Mouse (Mus musculus) lung, embryonic 16.5 days (tissue): ENCODE measurements around the gene Olfr127. TPM values are rescaled to one million over a fixed set of nuclear protein-coding genes. Genes with fewer than 3 reads are reported as not detected.
"Not testable (repeated sequence)": the region's sequence is repeated elsewhere in the genome, so short reads cannot be mapped to it uniquely, and the experiment has no call there.

Experiments used
- ATAC-seq: fragments of 200-750 bp; cut with Nextera tagmentation; 2 replicates; pipeline ENCODE4 v1.8.0; 2017; ENCODE audit warnings: low read depth, mild to moderate bottlenecking, moderate library complexity
- H3K27ac ChIP-seq: fragments of 300-500 bp; sonication (generic); 2 replicates; pipeline ENCODE4 v1.5.1; 2014; ENCODE audit warnings: mild to moderate bottlenecking, control low read depth, low read length
- H3K27me3 ChIP-seq: fragments of 300-500 bp; sonication (generic); 2 replicates; pipeline ENCODE4 v1.6.1; 2014; ENCODE audit warnings: low read depth, low read length, mixed read lengths; ENCODE audit not compliant: control insufficient read depth, insufficient read depth
- H3K36me3 ChIP-seq: fragments of 300-500 bp; sonication (generic); 2 replicates; pipeline ENCODE4 v1.6.1; 2014; ENCODE audit warnings: low read length; ENCODE audit not compliant: control insufficient read depth, insufficient read depth
- H3K4me1 ChIP-seq: fragments of 300-500 bp; sonication (generic); replicated peaks from 2 replicates; pipeline ENCODE4 v1.6.1; 2014; ENCODE audit warnings: low read length, mixed read lengths; ENCODE audit not compliant: control insufficient read depth, insufficient read depth
- H3K4me2 ChIP-seq: fragments of 300-500 bp; sonication (generic); 2 replicates; pipeline ENCODE4 v1.6.1; 2014; ENCODE audit warnings: low read depth, low read length, control low read depth
- H3K4me3 ChIP-seq: fragments of 300-500 bp; sonication (generic); 2 replicates; pipeline ENCODE4 v1.5.1; 2014; ENCODE audit warnings: mild to moderate bottlenecking, low read length, control low read depth
- H3K9ac ChIP-seq: fragments of 300-500 bp; sonication (generic); 2 replicates; pipeline ENCODE4 v1.6.1; 2014; ENCODE audit warnings: low read length, control low read depth
- H3K9me3 ChIP-seq: fragments of 300-500 bp; sonication (generic); 2 replicates; pipeline ENCODE4 v1.6.1; 2016; ENCODE audit warnings: low read length; ENCODE audit not compliant: control insufficient read depth
- WGBS: fragments of 180-500 bp; shearing (Covaris S2); extraction: QIAGEN DNeasy Blood & Tissue Kit; methylation state at CpG from one replicate; pipeline ENCODE4 v1.1.7; 2014; 5-methylcytosine and 5-hydroxymethylcytosine counted together
- polyA plus RNA-seq: library from polyadenylated mRNA; unstranded; fragments of >200 nt; fragmentation: Nextera tagmentation; extraction: Ambion mirVana; gene quantifications from 2 replicates; pipeline ENCODE4 v1.2.1, GENCODE M21; 2015

Gene Olfr127
- polyA plus RNA-seq: not detected in 2 replicates

- H3K36me3 ChIP-seq: no peaks in the 10 kb centered on the region
- no peak within 1 kb of the TSS for H3K4me2 ChIP-seq
- H3K9me3 ChIP-seq: no peaks in the 10 kb centered on the region
- no peak within 1 kb of the TSS for H3K9ac ChIP-seq
- no peak within 1 kb of the TSS for H3K4me3 ChIP-seq
- ATAC-seq: no peak
- WGBS: 65% methylated on average over 1 of the region's 1 CpGs
- no peaks in the 10 kb centered on the region for H3K27me3 ChIP-seq
- H3K4me1 ChIP-seq: no peaks in the 10 kb centered on the region
- H3K27ac ChIP-seq: no peak within 1 kb of the TSS
Measured at GRCm38 (mm10) chr17:37900137-37900536, at the start of gene Olfr127. TSS of gene Olfr127 (plus strand) at chr17:37900437.

GRCm38 (mm10) chr17:37863901-37864300 lies 36.3 kb upstream of the Olfr127 start:
- WGBS: 59% methylated on average over 2 of the region's 2 CpGs
- Histone ChIP-seq H3K4me1 (no peaks in the 10 kb centered on the region), H3K4me3 (no peak overlapping the region), H3K4me2 (no peak overlapping the region), H3K27me3 (no peaks in the 10 kb centered on the region), H3K9ac (no peak overlapping the region), H3K36me3 (no peaks in the 10 kb centered on the region), H3K27ac (no peak overlapping the region), H3K9me3 (no peaks in the 10 kb centered on the region; the same call in 1 of the 2 replicates)
- no peak for ATAC-seq

GRCm38 (mm10) chr17:37869676-37870205 lies 30.5 kb upstream of the Olfr127 start:
- WGBS: 21% methylated on average over 8 of the region's 8 CpGs
- no peak overlapping the region for H3K9ac ChIP-seq
- H3K27ac ChIP-seq: no peak overlapping the region
- no peaks in the 10 kb centered on the region for H3K9me3 ChIP-seq
- H3K4me1 ChIP-seq: no peaks in the 10 kb centered on the region
- no peaks in the 10 kb centered on the region for H3K36me3 ChIP-seq
- no peak for ATAC-seq
- no peak overlapping the region for H3K4me2 ChIP-seq
- H3K27me3 ChIP-seq: no peaks in the 10 kb centered on the region
- no peak overlapping the region for H3K4me3 ChIP-seq

- Histone ChIP-seq H3K4me3 (no peak overlapping the region), H3K4me1 (no peaks in the 10 kb centered on the region), H3K4me2 (no peak overlapping the region), H3K36me3 (no peaks in the 10 kb centered on the region), H3K27ac (no peak overlapping the region), H3K9ac (no peak overlapping the region), H3K9me3 (no peaks in the 10 kb centered on the region), H3K27me3 (no peaks in the 10 kb centered on the region)
- WGBS: 72% methylated on average over 3 of the region's 3 CpGs
- ATAC-seq: no peak
Measured at GRCm38 (mm10) chr17:37873830-37874229, 26.4 kb upstream of the Olfr127 start.

GRCm38 (mm10) chr17:37906821-37907220 lies 6.6 kb downstream of the Olfr127 start:
- H3K4me2 ChIP-seq, H3K4me1 ChIP-seq, H3K9ac ChIP-seq, H3K36me3 ChIP-seq, H3K9me3 ChIP-seq, H3K27me3 ChIP-seq, H3K27ac ChIP-seq, H3K4me3 ChIP-seq, ATAC-seq: not testable (repeated sequence)
- 66% methylated on average over 8 of the region's 8 CpGs for WGBS

- Histone ChIP-seq H3K9me3 (no peaks in the 10 kb centered on the region), H3K27me3 (no peaks in the 10 kb centered on the region), H3K9ac (no peak within 1 kb of the TSS), H3K27ac (no peak within 1 kb of the TSS), H3K4me2 (no peak within 1 kb of the TSS), H3K36me3 (no peaks in the 10 kb centered on the region), H3K4me3 (no peak within 1 kb of the TSS), H3K4me1 (no peaks in the 10 kb centered on the region)
- ATAC-seq: no peak
Measured at GRCm38 (mm10) chr17:37920248-37920647, 20.0 kb downstream of the Olfr127 start, which contains the start of gene Olfr128. TSS of gene Olfr128 (plus strand) at chr17:37920548.

GRCm38 (mm10) chr17:37952979-37953378 lies 52.7 kb downstream of the Olfr127 start, which contains the start of gene Olfr761:
TSS of gene Olfr761 (minus strand) at chr17:37953079.
- Histone ChIP-seq H3K4me1 (no peaks in the 10 kb centered on the region), H3K4me2 (no peak within 1 kb of the TSS), H3K27ac (no peak within 1 kb of the TSS), H3K27me3 (no peaks in the 10 kb centered on the region), H3K36me3 (no peaks in the 10 kb centered on the region), H3K4me3 (no peak within 1 kb of the TSS), H3K9ac (no peak within 1 kb of the TSS), H3K9me3 (no peaks in the 10 kb centered on the region)
- WGBS: 68% methylated on average over 2 of the region's 2 CpGs
- no peak for ATAC-seq

Other genes with a start within 250 kb of the Olfr127 start
- not detected in 2 replicates for gene Olfr117, start 236.7 kb upstream of the Olfr127 start, polyA plus RNA-seq
- gene Olfr118, start 233.4 kb upstream of the Olfr127 start, polyA plus RNA-seq: not detected in 2 replicates
- not detected in 2 replicates for gene Olfr119, start 203.9 kb upstream of the Olfr127 start, polyA plus RNA-seq
- not detected in 2 replicates for gene Olfr120, start 178.6 kb upstream of the Olfr127 start, polyA plus RNA-seq
- not detected in 2 replicates for gene Olfr121, start 151.6 kb upstream of the Olfr127 start, polyA plus RNA-seq
- gene Olfr122, start 131.8 kb upstream of the Olfr127 start, polyA plus RNA-seq: not detected in 2 replicates
- not detected in 2 replicates for gene Olfr123, start 106.9 kb upstream of the Olfr127 start, polyA plus RNA-seq
- gene Olfr124, start 100.5 kb upstream of the Olfr127 start, polyA plus RNA-seq: not detected in 2 replicates
- not detected in 2 replicates for gene Olfr125, start 67.5 kb upstream of the Olfr127 start, polyA plus RNA-seq
- not detected in 2 replicates for gene Olfr126, start 53.0 kb upstream of the Olfr127 start, polyA plus RNA-seq
- gene Olfr128, start 20.1 kb downstream of the Olfr127 start, polyA plus RNA-seq: not detected in 2 replicates
- not detected in 2 replicates for gene Olfr761, start 52.6 kb downstream of the Olfr127 start, polyA plus RNA-seq
- gene Olfr129, start 159.6 kb downstream of the Olfr127 start, polyA plus RNA-seq: not detected in 2 replicates
- gene Olfr130, start 163.5 kb downstream of the Olfr127 start, polyA plus RNA-seq: not detected in 2 replicates
- gene Olfr131, start 188.3 kb downstream of the Olfr127 start, polyA plus RNA-seq: not detected in 2 replicates
- not detected in 2 replicates for gene Olfr132, start 234.1 kb downstream of the Olfr127 start, polyA plus RNA-seq
- gene Olfr133, start 244.8 kb downstream of the Olfr127 start, polyA plus RNA-seq: not detected in 2 replicates